12 mouse cellular contexts compared by ENCODE assay signal in the genomic region with DNA sequence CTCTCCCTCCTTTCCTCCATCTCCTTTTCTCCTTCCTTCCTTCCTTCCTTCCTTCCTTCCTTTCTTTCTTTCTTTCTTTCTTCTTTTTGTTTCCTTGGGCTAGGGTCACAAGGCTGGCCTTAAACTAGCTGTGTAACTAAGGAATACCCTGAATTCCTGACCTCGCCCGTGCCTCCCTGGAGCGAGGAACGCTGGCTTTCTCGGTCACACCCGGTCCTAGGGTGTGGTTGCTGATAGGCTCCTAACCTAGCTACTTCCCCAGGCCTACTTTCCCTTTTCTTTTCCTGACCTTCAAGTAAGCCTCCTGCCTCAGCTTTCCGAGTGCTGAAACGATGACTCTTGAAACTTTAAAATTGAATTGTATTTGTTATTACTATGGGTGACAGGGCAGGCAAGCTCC. TPM values are rescaled to one million over a fixed set of nuclear protein-coding genes. Genes with fewer than 3 reads are reported as not detected.
DNase-seq lines count a peak whose midpoint lies in the region; ATAC-seq lines count a peak whose summit lies in the region.
"Had no signal": no experiment of that assay in that cellular context is flagged by ENCODE, and none has a peak within 500 bp of the region (broad histone marks: within the 10 kb centered on the region; RNA-seq: fewer than 3 reads in every experiment).

No protein-coding gene starts in this region.

- no peak overlapping the region; the same call in 1 of the 2 replicates for H3K4me2 ChIP-seq in heart, embryonic 11.5 days
- no peak overlapping the region for H3K4me2 ChIP-seq in midbrain, embryonic 11.5 days
- no peak overlapping the region for H3K4me2 ChIP-seq in midbrain, embryonic 13.5 days (replicated peaks)
- H3K4me2 ChIP-seq in liver, embryonic 12.5 days = peak overlapping the region; percentile 57
- H3K4me2 ChIP-seq: embryonic facial prominence, embryonic 13.5 days; hindbrain, embryonic 15.5 days; limb, embryonic 12.5 days had no signal

- no peak overlapping the region for H3K4me3 ChIP-seq in heart, embryonic 11.5 days (ENCODE audit: low read depth, low read length)
- H3K4me3 ChIP-seq in midbrain, embryonic 11.5 days (ENCODE audit: low read depth, low read length) = no peak overlapping the region
- H3K4me3 ChIP-seq in midbrain, embryonic 13.5 days (replicated peaks) = no peak overlapping the region
- H3K4me3 ChIP-seq in liver, embryonic 12.5 days = peak overlapping the region; percentile 34
- H3K4me3 ChIP-seq: embryonic facial prominence, embryonic 13.5 days; hindbrain, embryonic 15.5 days; limb, embryonic 12.5 days had no signal

- no peak for DNase-seq in heart, adult 11 months
- DNase-seq in midbrain, embryonic 11.5 days (ENCODE audit: low spot score, missing footprints) = peak; percentile 74
- peak; percentile 62 for DNase-seq in yolk sac, embryonic 10.5 days (ENCODE audit: low spot score)
- no peak for DNase-seq in c-Kit-positive CD71-positive TER-119-positive erythroid progenitor cells, embryonic 14.5 days (ENCODE audit: low spot score)
- DNase-seq: cerebellum, adult 18-20 months had no signal

- no peaks in the 10 kb centered on the region for H3K9me3 ChIP-seq in heart, embryonic 11.5 days (replicated peaks; ENCODE audit: control insufficient read depth, low read length)
- no peaks in the 10 kb centered on the region for H3K9me3 ChIP-seq in midbrain, embryonic 11.5 days (ENCODE audit: control insufficient read depth, low read length)
- no peaks in the 10 kb centered on the region for H3K9me3 ChIP-seq in midbrain, embryonic 13.5 days
- H3K9me3 ChIP-seq in liver, embryonic 12.5 days (replicated peaks) = no peaks in the 10 kb centered on the region
- H3K9me3 ChIP-seq: embryonic facial prominence, embryonic 13.5 days; hindbrain, embryonic 15.5 days; limb, embryonic 12.5 days had no signal

- 25% methylated on average over 8 of the region's 8 CpGs for WGBS in heart, embryonic 11.5 days (ENCODE audit: insufficient replicate concordance)
- 67% methylated on average over 8 of the region's 8 CpGs for WGBS in midbrain, embryonic 11.5 days
- WGBS in midbrain, embryonic 13.5 days = 75% methylated on average over 8 of the region's 8 CpGs
- 12% methylated on average over 8 of the region's 8 CpGs for WGBS in liver, embryonic 12.5 days (ENCODE audit: insufficient replicate concordance)

- H3K36me3 ChIP-seq in heart, embryonic 11.5 days (ENCODE audit: control insufficient read depth, insufficient read depth, low read length) = no peaks in the 10 kb centered on the region
- H3K36me3 ChIP-seq in midbrain, embryonic 11.5 days (ENCODE audit: control insufficient read depth, insufficient read depth, low read length) = no peaks in the 10 kb centered on the region
- H3K36me3 ChIP-seq in midbrain, embryonic 13.5 days = no peaks in the 10 kb centered on the region
- H3K36me3 ChIP-seq in liver, embryonic 12.5 days = no peaks in the 10 kb centered on the region
- H3K36me3 ChIP-seq: embryonic facial prominence, embryonic 13.5 days; hindbrain, embryonic 15.5 days; limb, embryonic 12.5 days had no signal

- 0 out of 2 replicates have a peak overlapping the region, but pooled peaks have one; percentile 70 for H3K27ac ChIP-seq in heart, embryonic 11.5 days (ENCODE audit: low read depth, low read length)
- H3K27ac ChIP-seq in midbrain, embryonic 11.5 days (ENCODE audit: low read depth, low read length) = no peak overlapping the region
- no peak overlapping the region for H3K27ac ChIP-seq in midbrain, embryonic 13.5 days
- peak overlapping the region; percentile 67 for H3K27ac ChIP-seq in liver, embryonic 12.5 days
- H3K27ac ChIP-seq: embryonic facial prominence, embryonic 13.5 days; hindbrain, embryonic 15.5 days; limb, embryonic 12.5 days had no signal

- ATAC-seq in heart, embryonic 11.5 days (replicated peaks; ENCODE audit: insufficient number of reproducible peaks, low FRiP score, low TSS enrichment) = no peak
- ATAC-seq in midbrain, embryonic 11.5 days (ENCODE audit: low FRiP score) = no peak
- ATAC-seq in midbrain, embryonic 13.5 days = no peak
- 0 out of 2 replicates have a peak, but pooled peaks have one; percentile 50 for ATAC-seq in liver, embryonic 12.5 days
- ATAC-seq in megakaryocyte progenitor cell, adult 5-6 weeks (replicated peaks; ENCODE audit: poor library complexity) = no peak

- no peaks in the 10 kb centered on the region for H3K27me3 ChIP-seq in heart, embryonic 11.5 days (ENCODE audit: control insufficient read depth, insufficient read depth, low read length)
- no peaks in the 10 kb centered on the region for H3K27me3 ChIP-seq in midbrain, embryonic 11.5 days (ENCODE audit: control insufficient read depth, insufficient read depth, low read length)
- H3K27me3 ChIP-seq in midbrain, embryonic 13.5 days = no peaks in the 10 kb centered on the region
- no peaks in the 10 kb centered on the region for H3K27me3 ChIP-seq in liver, embryonic 12.5 days (replicated peaks)
- H3K27me3 ChIP-seq: embryonic facial prominence, embryonic 13.5 days; hindbrain, embryonic 15.5 days; limb, embryonic 12.5 days had no signal

- peaks cover 24% of the 10 kb centered on the region for H3K4me1 ChIP-seq in heart, embryonic 11.5 days (ENCODE audit: control insufficient read depth, insufficient read depth, low read length)
- H3K4me1 ChIP-seq in midbrain, embryonic 11.5 days (ENCODE audit: control insufficient read depth, insufficient read depth, low read length) = 0 out of 2 replicates have a peak, but pooled peaks cover 3% of the 10 kb centered on the region
- H3K4me1 ChIP-seq in midbrain, embryonic 13.5 days (replicated peaks) = peaks cover 15% of the 10 kb centered on the region
- peaks cover 44% of the 10 kb centered on the region for H3K4me1 ChIP-seq in liver, embryonic 12.5 days

- H3K9ac ChIP-seq in heart, embryonic 11.5 days (ENCODE audit: low read depth, low read length) = 0 out of 2 replicates have a peak overlapping the region, but pooled peaks have one; percentile 7
- H3K9ac ChIP-seq in midbrain, embryonic 11.5 days (ENCODE audit: low read length) = no peak overlapping the region
- H3K9ac ChIP-seq in midbrain, embryonic 13.5 days (replicated peaks) = no peak overlapping the region
- H3K9ac ChIP-seq in liver, embryonic 12.5 days = peak overlapping the region; percentile 31; the same call in 1 of the 2 replicates
- H3K9ac ChIP-seq: embryonic facial prominence, embryonic 13.5 days; hindbrain, embryonic 15.5 days; limb, embryonic 12.5 days had no signal

RNA-seq across cellular contexts. Expression of a gene that starts 23.0 kb away (rescaled TPM):
- 14.2 and 15.6 TPM in 2 replicates for polyA plus RNA-seq in heart, embryonic 11.5 days (2014; fragmentation: Nextera tagmentation; extraction: Ambion mirVana)
- 16.1 and 17.4 TPM in 2 replicates for polyA plus RNA-seq in midbrain, embryonic 11.5 days (2014; fragmentation: Nextera tagmentation; extraction: Ambion mirVana)
- polyA plus RNA-seq in midbrain, embryonic 13.5 days (2015; fragmentation: Nextera tagmentation; extraction: Ambion mirVana) = 14.3 and 14.4 TPM in 2 replicates
- 8.1 and 8.3 TPM in 2 replicates for polyA plus RNA-seq in liver, embryonic 12.5 days (2016; fragmentation: Nextera tagmentation; extraction: Ambion mirVana)
- total RNA-seq in megakaryocyte progenitor cell, adult 5-6 weeks (2015) = 16.2 and 17.7 TPM in 2 replicates
- 12.0 and 18.2 TPM in 2 replicates for total RNA-seq in megakaryocyte progenitor cell, adult 5-6 weeks (2017)

Comparison
In these comparisons a context has a peak if more than half of its experiments do, and no peak if none do; other contexts are left out.
1. H3K27ac ChIP-seq: peak in heart, embryonic 11.5 days (single experiment) and liver, embryonic 12.5 days (single experiment); none in midbrain, embryonic 11.5 days (single experiment) and midbrain, embryonic 13.5 days (single experiment).
2. H3K9ac ChIP-seq: peak in heart, embryonic 11.5 days (single experiment) and liver, embryonic 12.5 days (single experiment); none in midbrain, embryonic 11.5 days (single experiment) and midbrain, embryonic 13.5 days (single experiment).
3. DNase-seq: peak in midbrain, embryonic 11.5 days (single experiment) and yolk sac, embryonic 10.5 days (single experiment); none in heart, adult 11 months (single experiment) and c-Kit-positive CD71-positive TER-119-positive erythroid progenitor cells, embryonic 14.5 days (single experiment).